8 mouse cellular contexts compared by ENCODE assay signal in genomic region chr7:46396928-46397731, GRCm38 (mm10). TPM values are rescaled to one million over a fixed set of nuclear protein-coding genes. Genes with fewer than 3 reads are reported as not detected.
DNase-seq lines count a peak whose midpoint lies in the region; ATAC-seq and TF ChIP-seq lines count a peak whose summit lies in the region.

No protein-coding gene starts in this region.

- H3K27ac ChIP-seq in heart, embryonic 14.5 days (replicated peaks in 1 of 2; ENCODE audit: control insufficient read depth in 1 of 2, insufficient read depth in 1 of 2, low read depth in 2 of 2, low read length in 2 of 2) = no peak overlapping the region
- H3K27ac ChIP-seq in heart, adult 2 months = no peak overlapping the region
- H3K27ac ChIP-seq in limb, embryonic 10.5 days = no peak overlapping the region

- TF ChIP-seq CTCF in heart, adult 2 months (IDR thresholded peaks at IDR 0.05) = no peak

- H3K4me2 ChIP-seq in heart, embryonic 14.5 days (ENCODE audit: low read length) = peak overlapping the region; percentile 96

- no peak for TF ChIP-seq POLR2A in heart, adult 2 months (IDR thresholded peaks at IDR 0.05; ENCODE audit: insufficient read depth, low read depth, low read length)

- peak; percentile 8; the same call in 1 of the 2 replicates for ATAC-seq in heart, embryonic 14.5 days (ENCODE audit: insufficient number of reproducible peaks, insufficient read depth, low FRiP score, low read depth)
- peak; percentile 25 for ATAC-seq in frontal cortex, adult (ENCODE audit: low TSS enrichment)
- ATAC-seq in activated CD4-positive, CD25-positive, alpha-beta regulatory T cell, adult 4 months = no peak

- H3K27me3 ChIP-seq in heart, embryonic 14.5 days (ENCODE audit: control insufficient read depth, insufficient read depth, low read length) = peaks cover 74% of the 10 kb centered on the region
- H3K27me3 ChIP-seq in heart, adult 2 months (ENCODE audit: control insufficient read depth, insufficient read depth, low read length) = peaks cover 15% of the 10 kb centered on the region
- peaks cover 94% of the 10 kb centered on the region for H3K27me3 ChIP-seq in limb, embryonic 10.5 days (ENCODE audit: low read depth, poor library complexity, severe bottlenecking)

- DNase-seq in heart, adult 2 months = no peak
- peak; percentile 50 for DNase-seq in ZHBTc4 (ENCODE audit: low read depth, low spot score)
- no peak for DNase-seq in limb, embryonic 10.5 days (ENCODE audit: low spot score)
- DNase-seq in retina, postnatal 1 day = peak; percentile 73
- DNase-seq in gastrocnemius, postnatal 14 days = no peak

- WGBS in heart, embryonic 14.5 days = 3% methylated on average over 58 of the region's 64 CpGs
- 4% methylated on average over 62 of the region's 64 CpGs for WGBS in heart, adult 2 months
- WGBS in limb, embryonic 10.5 days = 2% methylated on average over 64 of the region's 64 CpGs

- intact Hi-C loops in heart, adult 2 months (cut with DNase I) = loop anchor here (10.0 kb wide), 1 partner anchor 318 kb away; the partner anchor contains the start of genes Saa3 and Saal1
- intact Hi-C loops in gastrocnemius, postnatal 14 days (cut with DNase I; ENCODE audit: low total_unique reads) = no loop called here

- H3K4me1 ChIP-seq in heart, embryonic 14.5 days (ENCODE audit: control insufficient read depth in 2 of 2, insufficient read depth in 2 of 2, low read length in 2 of 2) = peaks cover 3 to 8% of the 10 kb centered on the region in 2 experiments; a peak in 3 of 4 replicates
- no peaks in the 10 kb centered on the region for H3K4me1 ChIP-seq in heart, adult 2 months (ENCODE audit: control insufficient read depth, insufficient read depth, low read length)
- peaks cover 26% of the 10 kb centered on the region for H3K4me1 ChIP-seq in limb, embryonic 10.5 days

- no peaks in the 10 kb centered on the region for H3K79me2 ChIP-seq in heart, adult 2 months (replicated peaks; ENCODE audit: control insufficient read depth, insufficient read depth, low read length)

- H3K9ac ChIP-seq in heart, embryonic 14.5 days (ENCODE audit: low read length) = no peak overlapping the region
- no peak overlapping the region for H3K9ac ChIP-seq in heart, adult 2 months (ENCODE audit: low read depth, low read length)

- no peaks in the 10 kb centered on the region for H3K36me3 ChIP-seq in heart, embryonic 14.5 days (ENCODE audit: control insufficient read depth, insufficient read depth, low read length)
- no peaks in the 10 kb centered on the region for H3K36me3 ChIP-seq in heart, adult 2 months (ENCODE audit: control insufficient read depth, insufficient read depth, low read length)
- H3K36me3 ChIP-seq in limb, embryonic 10.5 days = no peaks in the 10 kb centered on the region

- H3K4me3 ChIP-seq in heart, embryonic 14.5 days (ENCODE audit: control insufficient read depth in 1 of 2, insufficient read depth in 1 of 2, low read depth in 1 of 2, low read length in 2 of 2) = peak overlapping the region; percentile 8 to 50; a peak in 3 of 4 replicates
- H3K4me3 ChIP-seq in heart, adult 2 months = no peak overlapping the region
- peak overlapping the region; percentile 58 for H3K4me3 ChIP-seq in limb, embryonic 10.5 days

- no peak for TF ChIP-seq EP300 in heart, adult 2 months (IDR thresholded peaks at IDR 0.05; ENCODE audit: insufficient read depth, low read depth, low read length)

- H3K9me3 ChIP-seq in heart, embryonic 14.5 days (ENCODE audit: control insufficient read depth, low read length) = no peaks in the 10 kb centered on the region
- no peaks in the 10 kb centered on the region for H3K9me3 ChIP-seq in limb, embryonic 10.5 days (replicated peaks)

RNA-seq across cellular contexts. Expression of gene Kcnc1, which starts 0.8 kb away (rescaled TPM):
- 0.05 TPM in 1 of 2 replicates, not detected in the other for polyA plus RNA-seq in heart, embryonic 14.5 days (2014; fragmentation: Nextera tagmentation; extraction: Ambion mirVana)
- total RNA-seq in heart, adult 2 months (2021) = under 1 TPM; 0.09 to 0.21 TPM
- 0.10 and 0.41 TPM in 2 replicates for polyA plus RNA-seq in heart, adult 2 months (2012; rRNA removed)
- 0.03 TPM in 1 of 2 replicates, not detected in the other for polyA plus RNA-seq in limb, embryonic 10.5 days (2016; fragmentation: Nextera tagmentation; extraction: Ambion mirVana)
- total RNA-seq in gastrocnemius, postnatal 14 days (2021) = 10 to 100 TPM; 34.8 to 35.1 TPM
- not detected for polyA plus RNA-seq in activated CD4-positive, CD25-positive, alpha-beta regulatory T cell, adult 4 months (2017; shearing (Covaris generic))

RNA-seq across cellular contexts. Expression of gene Myod1, which starts 20.9 kb away (rescaled TPM):
- not detected in 2 replicates for polyA plus RNA-seq in heart, embryonic 14.5 days (2014; fragmentation: Nextera tagmentation; extraction: Ambion mirVana)
- total RNA-seq in heart, adult 2 months (2021) = not detected
- polyA plus RNA-seq in heart, adult 2 months (2012; rRNA removed) = not detected in 2 replicates
- 1.3 and 13.8 TPM in 2 replicates for polyA plus RNA-seq in limb, embryonic 10.5 days (2016; fragmentation: Nextera tagmentation; extraction: Ambion mirVana)
- total RNA-seq in gastrocnemius, postnatal 14 days (2021) = 10 to 100 TPM; 24.3 to 30.6 TPM
- not detected for polyA plus RNA-seq in activated CD4-positive, CD25-positive, alpha-beta regulatory T cell, adult 4 months (2017; shearing (Covaris generic))

Comparison
In these comparisons a context has a peak if more than half of its experiments do, and no peak if none do; other contexts are left out.
1. DNase-seq: peak in ZHBTc4 (single experiment) and retina, postnatal 1 day (single experiment); none in heart, adult 2 months (0 of 2), limb, embryonic 10.5 days (single experiment) and gastrocnemius, postnatal 14 days (single experiment).